Mouse (Mus musculus) inflammation-experienced regulatory T-cells, adult 6 months (primary cell): ENCODE data around the gene Sema4a. TPM values are rescaled to one million over a fixed set of nuclear protein-coding genes. Genes with fewer than 3 reads are reported as not detected.

Experiments
- ATAC-seq: one replicate; pipeline ENCODE4 v1.8.0; 2017
- polyA plus RNA-seq, 3 experiments: library from polyadenylated mRNA; unstranded; fragments of 100-300 nt; shearing (Covaris generic); gene quantifications; one replicate each; pipeline ENCODE4 v1.2.1; 2017

Sema4a gene
- polyA plus RNA-seq, 3 experiments from 2014 or later: 24.5 to 49.0 (median 28.3) TPM

DNA sequence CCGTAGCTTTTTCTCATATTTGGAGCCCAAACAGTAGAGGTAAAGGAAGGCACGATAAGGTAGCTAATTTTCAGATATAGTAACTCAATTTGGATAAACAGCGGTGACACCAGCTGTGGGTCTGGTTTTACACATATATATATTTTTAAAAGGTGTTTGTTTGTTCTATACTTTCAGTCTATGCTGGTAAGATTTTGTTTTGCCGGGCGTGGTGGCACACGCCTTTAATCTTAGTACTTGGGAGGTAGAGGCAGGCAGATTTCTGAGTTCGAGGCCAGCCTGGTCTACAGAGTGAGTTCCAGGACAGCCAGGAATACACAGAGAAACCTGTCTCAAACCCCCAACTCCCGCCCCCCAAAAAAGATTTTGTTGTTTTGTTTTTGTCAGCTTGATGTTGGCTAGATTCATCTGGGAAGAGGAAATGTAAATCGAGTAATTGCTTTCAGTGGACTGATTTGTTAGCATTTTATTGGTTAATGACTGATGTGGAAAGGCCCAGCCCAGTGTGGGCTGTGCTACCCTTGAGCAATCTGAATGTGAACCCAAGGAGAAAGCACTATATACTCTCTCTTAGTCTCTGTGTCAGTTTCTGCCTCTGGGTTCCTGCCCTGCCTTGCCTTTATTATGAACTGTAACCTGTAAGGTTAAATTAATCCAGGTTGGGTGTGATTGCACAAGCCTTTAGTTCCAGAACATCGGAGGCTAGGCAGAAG is 35.1 kb downstream of the Sema4a start:
- no peak for ATAC-seq

DNA sequence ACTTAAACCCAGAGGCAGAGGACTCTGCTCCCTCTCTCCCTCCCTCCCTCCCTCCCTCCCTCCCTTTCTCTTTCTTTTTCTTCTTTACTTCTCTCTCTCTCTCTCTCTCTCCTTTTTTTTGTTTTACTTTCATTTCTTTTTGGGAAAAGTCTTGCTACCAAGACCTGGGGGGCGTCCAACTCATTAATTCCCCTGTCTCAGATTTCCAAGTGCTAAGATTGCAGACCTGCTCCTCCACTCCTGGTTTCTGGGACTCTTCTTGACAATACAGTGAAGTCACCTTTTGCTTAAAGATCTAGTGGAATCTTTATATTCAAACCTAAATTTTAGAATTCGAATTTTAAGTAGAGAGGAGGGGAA is 35.7 kb downstream of the Sema4a start:
- ATAC-seq: no peak

DNA sequence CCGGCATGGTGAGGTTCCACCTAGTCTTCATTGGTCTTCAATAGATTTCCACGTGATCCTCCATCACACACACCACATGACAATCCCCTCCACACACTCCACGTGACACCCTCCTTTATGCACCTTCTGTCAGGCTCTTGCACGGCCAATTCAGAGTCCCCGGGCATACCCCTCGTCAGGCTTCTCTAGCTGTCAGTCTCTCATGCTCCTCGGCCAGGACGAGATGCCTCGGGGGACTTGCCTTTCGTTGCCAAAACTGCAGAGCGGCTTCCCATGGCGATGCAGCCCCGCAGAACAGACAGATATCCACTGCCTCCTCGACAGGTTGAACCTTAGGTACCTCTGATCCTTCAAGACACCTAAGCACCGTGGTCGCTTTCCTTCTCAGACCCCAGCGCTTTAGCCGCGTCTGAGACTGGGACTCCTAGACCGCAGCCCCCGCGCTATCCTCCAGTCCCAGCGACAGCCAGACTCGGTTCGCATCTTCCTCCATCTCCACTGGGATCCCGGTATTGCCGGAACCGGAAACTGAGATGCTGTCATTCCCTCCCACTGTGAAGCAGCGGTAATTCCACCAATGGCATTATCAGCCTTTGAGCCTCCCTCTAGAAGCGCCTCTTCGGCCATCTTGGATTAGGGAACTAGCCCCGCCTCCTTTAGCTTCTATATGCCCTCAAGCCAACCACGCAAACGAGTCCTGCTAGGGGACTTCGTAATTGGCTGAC is 36.2 kb downstream of the Sema4a start, which contains the start of gene Slc25a44:
Slc25a44 (minus strand) TSS at position 535 of the 725 bp plus-strand sequence.
- ATAC-seq: peak; percentile 100

DNA sequence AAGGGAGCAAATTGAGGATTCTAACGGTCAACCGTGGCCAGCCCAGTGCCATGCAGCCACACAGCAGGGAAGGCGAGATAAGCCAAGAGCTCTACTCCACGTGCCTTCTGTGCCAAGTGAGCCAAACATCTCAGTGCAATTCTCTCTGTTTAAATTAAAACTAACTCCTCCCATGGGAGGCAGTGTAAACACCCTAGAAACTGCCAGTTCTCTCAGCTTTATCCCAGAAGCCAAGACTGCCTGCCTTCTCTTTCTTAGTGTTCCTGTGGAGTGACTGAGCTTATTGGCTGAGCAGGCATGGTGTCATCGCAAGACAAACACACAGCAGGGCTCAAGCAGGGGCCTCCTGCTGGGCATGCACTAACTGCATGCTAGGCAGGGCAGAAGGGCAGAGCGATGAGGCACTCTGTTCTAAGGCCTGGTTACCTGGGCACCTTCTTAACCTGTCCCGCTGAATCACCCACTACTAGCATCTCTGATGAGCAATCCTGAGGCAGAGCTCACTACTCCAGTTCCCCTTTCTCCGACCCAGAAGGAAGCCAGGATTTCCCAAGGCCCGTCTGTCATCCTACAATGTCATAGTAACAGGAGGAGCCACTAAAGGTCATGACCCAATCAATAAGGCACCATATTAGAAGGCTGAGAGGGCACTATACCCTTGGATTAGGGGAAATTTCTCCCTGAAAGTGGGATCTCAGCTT is 38.8 kb downstream of the Sema4a start:
- ATAC-seq: no peak

DNA sequence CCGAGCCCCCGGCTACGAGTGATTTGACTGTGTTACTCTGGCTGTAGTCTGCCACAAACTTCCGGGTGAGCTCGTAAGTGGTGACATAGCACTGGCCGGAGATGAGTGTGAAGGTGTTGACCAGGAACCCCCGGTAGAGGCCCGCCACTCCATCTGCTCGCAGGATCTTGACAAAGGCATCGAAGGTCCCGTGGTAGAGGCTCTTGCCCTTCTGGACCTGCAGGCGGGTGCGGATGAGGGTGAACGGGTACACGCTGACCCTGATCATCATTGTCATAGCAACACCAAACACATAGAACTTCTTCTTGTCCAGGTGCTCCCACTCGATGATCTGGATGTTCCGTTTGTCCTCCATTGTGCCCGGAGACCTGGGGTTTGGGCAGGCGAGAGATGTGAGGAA is 40.2 kb downstream of the Sema4a start:
- ATAC-seq: no peak

DNA sequence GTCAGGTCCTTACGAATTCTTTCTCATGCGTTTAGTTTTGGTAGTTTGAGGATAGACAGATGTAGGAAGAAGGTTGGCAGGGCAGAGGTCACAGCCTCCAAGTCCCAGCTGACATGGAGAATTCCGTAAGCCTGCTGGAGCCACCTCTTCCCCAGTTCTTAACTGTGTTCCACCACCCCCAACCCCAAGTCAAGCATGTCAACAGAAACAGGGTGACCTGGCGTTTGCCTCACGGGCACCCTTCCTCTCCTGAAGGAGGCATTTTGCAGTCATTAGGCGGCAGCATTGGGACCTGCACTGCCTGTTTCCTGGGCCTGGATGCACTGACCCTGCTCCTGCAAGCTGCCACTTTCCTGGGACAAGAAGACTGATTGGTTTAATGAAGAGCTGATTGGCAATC is 43.0 kb downstream of the Sema4a start:
- no peak for ATAC-seq

DNA sequence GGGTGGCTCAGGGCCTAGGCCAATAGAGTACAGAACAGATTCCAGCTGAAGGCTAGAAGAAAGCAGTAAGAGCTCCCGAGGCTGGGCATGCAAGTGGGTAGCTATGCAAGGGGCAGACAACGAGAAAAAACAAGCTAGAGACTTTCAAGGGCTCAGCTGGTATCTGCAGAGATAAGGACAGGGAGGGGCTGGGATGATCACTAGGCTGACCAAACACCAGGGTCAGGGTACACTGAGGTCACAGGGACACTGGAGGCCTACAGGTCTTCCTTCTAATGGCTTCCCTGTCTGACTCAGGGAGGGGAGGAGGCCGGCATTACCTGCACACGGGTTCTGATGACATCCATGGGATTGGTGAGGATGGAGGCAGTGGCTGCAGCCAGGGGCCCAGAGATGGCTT is 45.3 kb downstream of the Sema4a start:
- ATAC-seq: no peak

DNA sequence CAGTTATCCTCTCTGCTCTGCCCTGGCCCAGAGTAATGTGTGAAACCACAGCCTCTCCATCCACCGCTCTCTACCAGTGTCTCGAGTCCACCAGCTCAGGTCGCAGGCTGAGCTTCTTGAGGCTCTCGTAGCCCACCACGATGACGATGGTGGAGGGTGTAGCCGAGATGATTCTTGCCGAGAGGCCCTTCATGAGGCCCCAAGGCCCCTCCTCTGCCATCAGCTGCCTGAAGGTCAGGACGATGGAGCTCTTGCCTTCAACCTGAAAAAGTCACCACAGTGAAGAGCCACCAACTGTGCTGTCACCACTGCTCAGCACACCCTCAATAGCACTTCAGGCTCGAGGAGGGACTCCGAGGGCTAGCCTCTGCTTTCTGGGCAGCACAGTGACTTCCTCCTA is 48.3 kb downstream of the Sema4a start:
- no peak for ATAC-seq

DNA sequence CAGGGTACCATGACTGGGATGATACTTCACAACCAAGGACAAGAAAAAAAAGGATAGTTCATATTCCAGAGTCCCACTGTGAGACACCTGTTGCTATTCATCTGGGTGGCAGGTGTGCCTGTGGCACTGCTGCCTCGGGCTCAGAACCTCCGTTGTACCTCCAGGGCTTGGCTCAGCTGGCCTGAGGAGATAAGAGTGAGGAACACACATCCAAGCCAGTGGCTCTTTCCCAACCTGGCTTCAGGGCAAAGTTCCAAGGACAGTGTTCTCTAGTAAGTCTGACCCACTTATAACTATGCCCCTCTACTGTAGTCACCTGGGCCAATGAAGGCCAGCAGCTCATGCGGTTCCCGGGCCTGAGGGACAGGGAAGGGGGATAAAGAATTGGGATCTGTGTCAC is 49.3 kb downstream of the Sema4a start:
- ATAC-seq: no peak

DNA sequence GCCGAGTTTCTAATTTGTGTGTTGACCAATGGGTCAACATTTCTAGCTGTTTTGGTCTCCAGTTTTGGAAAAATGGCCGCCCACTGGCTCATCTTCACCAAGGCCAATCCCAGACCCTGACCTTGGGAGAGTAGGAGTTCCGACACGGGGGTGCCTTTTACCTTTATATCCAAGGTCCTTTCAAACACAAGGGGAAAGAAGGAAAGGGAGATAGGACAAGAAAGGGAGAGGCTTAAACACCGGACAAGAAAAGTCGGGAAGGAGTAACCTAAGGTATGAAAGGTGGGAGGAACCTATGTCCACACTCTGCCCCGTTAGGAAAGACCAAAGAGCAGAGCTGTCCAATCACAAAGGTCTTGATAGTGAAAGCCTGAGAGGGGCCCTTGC is 50.3 kb downstream of the Sema4a start:
- no peak for ATAC-seq

DNA sequence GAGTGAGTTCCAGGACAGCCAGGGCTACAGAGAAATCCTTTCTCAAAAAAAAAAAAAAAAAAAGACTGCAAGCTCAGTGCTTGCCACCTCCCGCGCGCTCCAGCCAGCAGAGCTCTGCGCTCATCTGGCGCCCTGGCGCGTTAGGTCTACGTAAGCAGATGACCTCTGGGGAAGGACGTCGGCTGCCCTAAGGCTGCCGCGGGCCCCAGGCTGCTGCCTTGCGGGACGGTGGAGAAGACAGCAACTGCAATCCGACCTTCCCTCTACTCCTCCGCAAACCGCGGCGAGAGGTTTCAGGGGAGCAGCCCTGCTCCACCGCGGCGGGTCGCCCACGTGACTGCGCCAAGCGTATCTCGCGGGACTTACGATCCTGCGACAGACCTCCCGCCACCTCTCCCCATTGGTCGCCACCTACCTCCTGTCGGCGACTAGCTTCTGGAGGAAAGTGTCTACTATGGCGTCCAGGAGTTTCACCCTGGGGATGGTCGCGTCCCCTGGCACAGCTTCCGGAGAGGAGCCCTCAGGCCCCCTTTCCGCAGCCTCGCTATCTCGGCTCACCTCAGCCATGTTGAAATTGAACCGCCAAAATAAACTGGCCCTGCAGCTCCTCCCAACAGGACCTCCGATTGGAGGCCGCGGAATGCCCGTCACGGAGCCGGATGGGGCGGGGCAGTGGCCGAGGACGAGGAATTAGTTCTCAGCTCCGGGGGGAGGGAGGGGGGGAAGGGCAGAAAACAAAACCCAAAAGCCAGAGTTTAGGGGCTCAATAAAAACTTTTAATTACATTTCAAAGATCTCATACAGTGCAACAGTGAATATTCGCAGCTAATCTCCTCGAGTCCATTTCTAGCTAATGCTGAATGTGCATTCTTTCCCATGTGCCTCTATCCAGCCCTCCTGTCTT is 51.0 kb downstream of the Sema4a start, which contains the start of gene Pmf1:
Pmf1 (minus strand) TSS at position 591 of the 904 bp plus-strand sequence.
- peak; percentile 96 for ATAC-seq

DNA sequence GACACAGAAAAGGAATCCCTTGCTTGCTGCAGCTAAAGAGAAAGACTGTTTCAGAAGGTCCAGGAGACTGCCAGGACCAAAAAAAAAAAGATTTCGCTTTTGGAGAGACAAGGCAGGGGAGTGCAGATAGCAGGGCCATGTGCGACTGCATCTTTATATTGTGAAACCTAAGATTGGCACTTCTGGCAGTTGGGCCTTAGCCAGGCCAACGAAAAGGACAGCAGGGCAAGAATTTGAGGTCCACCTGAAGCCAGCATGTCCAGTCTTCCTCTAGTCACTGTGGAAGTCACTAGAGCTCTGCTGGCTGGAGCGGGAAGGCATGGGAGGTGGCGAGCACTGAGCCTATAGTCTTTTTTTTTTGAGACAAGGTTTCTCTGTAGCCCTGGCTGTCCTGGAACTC is 52.0 kb downstream of the Sema4a start:
- ATAC-seq: no peak

DNA sequence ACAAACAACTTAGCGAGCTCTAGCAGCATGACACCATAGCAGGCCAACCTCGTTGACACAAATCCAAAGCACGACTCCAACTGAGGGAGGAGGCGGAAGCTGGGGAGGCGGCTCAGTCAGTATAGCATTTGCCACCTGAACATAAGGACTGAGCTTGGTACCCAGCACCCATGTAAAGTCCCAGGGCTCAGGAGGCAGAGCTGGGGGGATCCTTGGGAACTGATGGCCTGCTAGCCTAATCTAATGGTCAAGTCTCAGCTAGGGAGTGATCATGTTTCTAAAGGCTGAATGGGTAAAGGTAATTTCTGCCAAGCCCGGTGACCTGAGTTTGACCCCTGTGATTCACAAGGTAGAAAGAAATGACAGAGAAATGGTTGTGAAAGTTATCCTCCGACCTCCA is 53.5 kb downstream of the Sema4a start:
- ATAC-seq: no peak

DNA sequence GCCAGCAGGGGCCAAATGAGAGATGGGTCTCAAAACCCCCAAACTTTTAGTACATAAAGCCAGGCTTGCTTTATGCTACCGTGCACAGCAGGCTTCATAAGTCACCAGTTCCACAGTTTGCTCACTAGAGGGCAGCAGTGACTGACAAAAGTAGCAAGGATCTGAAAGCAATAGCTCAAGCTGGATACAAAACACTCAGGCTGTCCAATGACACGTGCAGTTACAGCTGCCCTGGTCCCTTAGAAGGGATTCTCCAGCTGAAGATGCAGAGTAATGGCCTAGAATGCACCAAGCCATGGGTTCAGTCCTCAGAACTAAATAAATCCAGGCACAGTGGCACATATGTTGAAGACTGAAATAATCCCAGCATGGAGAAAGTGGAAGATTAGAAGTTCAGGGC is 53.9 kb downstream of the Sema4a start:
- ATAC-seq: peak; percentile 35

DNA sequence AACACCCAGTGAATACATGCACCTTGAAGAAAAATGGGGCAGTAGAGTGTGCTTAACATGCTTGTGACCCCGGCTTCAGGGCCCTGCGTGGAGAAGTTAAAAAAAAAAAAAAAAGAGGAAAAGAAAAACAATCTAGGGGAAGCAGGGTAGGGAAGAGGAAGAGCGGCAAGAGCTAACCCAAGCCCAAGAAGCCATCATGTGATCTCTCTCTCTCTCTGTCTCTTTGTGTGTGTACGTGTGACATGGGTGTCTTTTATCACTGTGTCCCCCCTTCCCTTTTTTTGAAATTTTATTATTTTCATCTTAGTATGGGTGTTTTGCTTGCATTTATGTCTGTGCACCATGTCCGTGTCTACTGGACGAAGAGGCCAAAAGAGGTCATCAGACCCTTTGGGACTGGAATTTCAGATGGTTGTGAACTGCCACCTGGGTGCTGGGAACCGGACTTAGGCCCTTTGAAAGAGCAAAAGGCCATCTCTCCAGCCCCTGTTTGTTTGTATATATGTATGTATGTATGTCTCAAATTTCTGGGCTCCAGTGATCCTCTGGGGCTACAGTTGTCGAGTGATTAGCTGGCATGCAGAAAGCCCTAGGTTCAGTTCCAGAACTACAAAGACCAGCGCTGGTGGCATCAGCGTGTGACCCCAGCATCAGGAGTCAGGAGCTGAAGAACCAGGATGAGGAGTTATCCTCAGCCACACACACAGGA is 57.3 kb downstream of the Sema4a start:
- no peak for ATAC-seq

DNA sequence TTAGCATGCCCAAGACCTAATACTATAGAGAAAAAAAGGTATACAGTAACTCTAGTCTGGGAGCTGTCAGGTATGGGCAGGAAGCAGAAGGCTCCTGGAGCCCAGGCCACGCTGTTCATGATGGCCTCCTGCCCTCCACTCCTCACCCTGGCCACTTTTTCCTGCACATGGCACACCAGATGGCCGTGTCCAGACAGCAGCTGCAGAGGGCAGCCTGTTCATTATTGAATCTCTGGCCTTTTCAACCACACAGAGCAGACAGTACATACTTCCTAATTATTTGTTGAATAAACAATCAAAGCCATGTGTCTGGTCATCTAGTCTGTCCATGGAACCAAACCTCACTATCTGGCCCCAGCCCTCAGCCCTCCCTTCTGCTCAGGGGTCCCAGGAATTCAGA is 62.3 kb downstream of the Sema4a start:
- no peak for ATAC-seq

DNA sequence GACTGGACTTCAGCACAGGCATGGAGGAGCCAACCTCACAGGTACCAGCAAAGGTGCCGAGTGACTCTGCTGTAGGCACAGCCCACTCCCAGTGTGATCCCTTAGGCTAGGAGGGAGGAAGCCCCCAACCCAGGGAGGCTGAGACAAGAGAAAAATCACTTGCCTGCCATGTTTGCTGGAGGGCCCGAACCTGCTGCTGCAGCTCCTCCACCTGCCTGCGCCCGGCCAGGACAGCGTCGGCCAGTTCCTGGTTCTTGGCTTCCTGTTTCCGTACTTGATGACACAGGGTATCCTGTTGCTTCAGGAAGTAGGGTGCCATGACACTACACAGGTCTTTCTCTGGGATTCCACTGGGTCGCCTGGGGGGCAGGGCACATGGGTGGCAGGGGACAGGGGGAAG is 65.2 kb downstream of the Sema4a start:
- no peak for ATAC-seq

DNA sequence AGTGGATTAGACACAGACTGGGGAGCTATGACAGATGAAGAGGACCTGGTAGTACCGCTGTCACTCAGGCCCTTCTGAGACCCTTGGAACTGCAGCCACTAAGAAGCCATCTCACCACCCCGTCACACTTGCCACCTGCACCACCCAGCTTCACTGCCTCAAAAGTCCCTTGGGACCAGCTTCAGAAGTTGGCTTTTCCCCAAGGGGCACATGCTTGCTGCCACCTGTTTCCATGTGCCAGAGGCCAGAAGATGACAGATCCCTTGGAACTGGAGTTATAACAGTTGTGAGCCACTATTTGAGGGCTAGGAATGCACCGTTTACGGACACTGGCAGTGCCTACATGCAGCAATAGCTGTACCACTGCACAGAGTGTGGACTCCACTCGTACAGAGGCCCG is 65.7 kb downstream of the Sema4a start:
- ATAC-seq: no peak

DNA sequence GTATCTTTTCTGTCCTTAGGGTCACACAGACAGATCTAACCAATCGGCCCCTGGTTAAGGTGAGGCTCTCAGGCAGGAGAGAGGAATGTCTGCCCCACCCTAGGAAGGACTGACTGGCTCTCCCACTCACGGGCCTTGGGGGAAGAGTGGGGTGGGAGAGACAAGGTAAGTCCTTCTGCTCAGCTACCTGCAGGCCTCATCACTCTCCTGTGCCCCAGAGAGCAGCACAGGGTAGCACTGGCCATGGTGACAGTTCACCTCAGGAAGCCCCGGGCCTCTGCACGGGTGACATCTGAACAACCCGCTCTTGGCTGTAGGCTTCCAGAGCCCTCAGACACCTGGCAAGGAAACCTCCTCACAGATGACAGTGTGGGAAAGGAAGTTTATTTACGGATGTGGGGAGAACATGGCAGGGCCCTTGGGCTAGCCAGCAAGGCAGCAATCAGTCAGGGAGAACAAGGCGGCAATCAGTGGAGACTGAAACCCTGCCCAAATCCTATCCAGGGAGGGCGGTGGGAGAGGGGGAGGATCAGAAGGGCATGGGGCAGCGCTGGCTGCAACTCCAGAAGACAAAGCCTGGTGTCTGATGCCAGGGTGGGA is 67.1 kb downstream of the Sema4a start:
- ATAC-seq: no peak
